Mouse (Mus musculus) gastrocnemius, adult 18-20 months (tissue): ENCODE measurements around the gene Nfat5. TPM values are rescaled to one million over a fixed set of nuclear protein-coding genes. Genes with fewer than 3 reads are reported as not detected.

Source experiments
- DNase-seq: peaks from one replicate; pipeline ENCODE4 v3.0.0; 2021; ENCODE audit warnings: low spot score
- long read RNA-seq, 2 experiments: library from polyadenylated mRNA; stranded (forward); transcript quantifications; one replicate each; pipeline ENCODE4 v2.0.0; 2021
- total RNA-seq, 2 experiments: library from RNA; stranded (reverse); gene quantifications; 2 replicates each; pipeline ENCODE4 v1.2.3; 2021

Gene Nfat5
- 10 to 100 TPM; 16.4 to 23.6 TPM for total RNA-seq
- long read RNA-seq, experiment 1, partial matches to known transcripts: 2 of 4 reads
- long read RNA-seq, experiment 1, other reads (novel, unspliced or antisense): 2 of 4 reads
- long read RNA-seq, experiment 2, full-length matches to known transcripts: 3 of 4 reads
- long read RNA-seq, experiment 2, partial matches to known transcripts: 1 of 4 reads
- long read RNA-seq, experiment 2, other reads (novel, unspliced or antisense): 0 of 4 reads

DNA sequence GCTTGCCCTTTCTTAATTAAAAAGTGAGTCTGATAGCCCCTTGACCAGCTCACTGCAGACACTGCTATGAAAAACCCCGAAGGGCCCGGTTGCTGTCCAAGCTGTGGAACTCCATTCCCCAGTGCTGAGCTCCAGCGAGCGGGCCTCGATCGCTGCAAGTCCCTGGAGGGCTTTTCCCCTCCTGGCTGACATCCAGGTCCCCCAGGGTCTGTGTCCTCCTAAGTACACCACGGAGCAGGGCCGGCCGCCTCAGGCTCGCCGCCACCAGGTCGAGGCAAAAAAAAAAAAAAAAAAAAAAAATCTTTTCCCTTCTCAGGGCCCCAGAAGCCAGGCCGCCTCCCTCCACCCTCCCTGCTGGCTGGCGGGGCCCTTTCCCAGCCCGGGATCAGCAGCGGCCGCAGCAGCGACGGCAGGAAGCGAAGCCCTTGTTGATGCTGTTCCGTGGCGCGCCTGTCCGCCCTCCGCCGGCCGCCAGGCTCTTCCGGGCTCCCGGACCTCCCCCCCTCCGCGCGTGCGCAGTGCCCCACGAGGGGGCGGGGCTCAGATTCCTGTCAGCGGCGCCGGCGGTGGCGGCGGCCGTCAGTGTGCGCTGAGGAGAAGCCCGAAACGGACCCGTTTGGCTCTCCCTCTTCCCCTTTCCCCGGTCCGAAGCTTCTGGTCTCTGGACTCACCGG lies at the start of gene Nfat5:
Nfat5 (plus strand) TSS at position 543 of the 674 bp plus-strand sequence.
- DNase-seq: peak; percentile 98

DNA sequence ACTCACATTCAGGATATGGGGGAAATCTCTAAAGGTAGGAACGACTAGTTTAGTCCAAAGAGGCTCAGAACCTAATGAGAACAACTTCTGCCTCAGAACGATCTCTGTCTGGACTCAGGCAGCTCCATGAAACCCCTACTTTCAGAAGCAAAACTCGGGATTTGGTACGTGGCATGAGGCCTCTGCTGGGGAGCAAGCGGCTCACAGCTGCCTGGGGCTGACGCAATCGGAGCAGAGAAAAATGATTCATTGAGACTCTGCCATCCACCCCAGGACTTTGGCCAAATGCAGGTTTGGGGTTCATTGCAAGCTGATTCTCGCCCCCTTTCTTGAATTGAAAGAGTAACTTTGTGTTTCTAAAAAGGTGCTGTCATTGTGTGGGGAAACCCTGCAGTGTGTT lies 49.1 kb upstream of the Nfat5 start:
- DNase-seq: peak; percentile 27

DNA sequence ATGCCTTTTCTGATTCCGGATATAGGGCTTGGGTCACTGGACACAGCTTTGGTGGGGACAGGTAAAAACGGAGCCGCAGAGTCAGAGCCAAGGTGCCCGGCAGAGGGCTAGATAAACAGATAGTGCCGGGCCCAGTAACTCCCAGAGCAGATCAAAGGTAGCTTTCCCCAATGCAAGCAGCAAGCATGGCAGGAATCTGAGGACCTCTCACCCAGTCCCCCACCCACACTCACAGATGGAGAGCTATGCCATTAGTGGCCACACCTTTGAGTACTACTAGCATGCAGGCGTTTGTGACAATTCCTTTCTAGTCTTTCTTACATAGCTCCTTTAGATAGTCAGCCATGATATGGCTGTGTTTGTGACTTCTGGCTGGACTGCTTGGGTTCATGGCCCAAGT lies 44.8 kb upstream of the Nfat5 start:
- DNase-seq: no peak

DNA sequence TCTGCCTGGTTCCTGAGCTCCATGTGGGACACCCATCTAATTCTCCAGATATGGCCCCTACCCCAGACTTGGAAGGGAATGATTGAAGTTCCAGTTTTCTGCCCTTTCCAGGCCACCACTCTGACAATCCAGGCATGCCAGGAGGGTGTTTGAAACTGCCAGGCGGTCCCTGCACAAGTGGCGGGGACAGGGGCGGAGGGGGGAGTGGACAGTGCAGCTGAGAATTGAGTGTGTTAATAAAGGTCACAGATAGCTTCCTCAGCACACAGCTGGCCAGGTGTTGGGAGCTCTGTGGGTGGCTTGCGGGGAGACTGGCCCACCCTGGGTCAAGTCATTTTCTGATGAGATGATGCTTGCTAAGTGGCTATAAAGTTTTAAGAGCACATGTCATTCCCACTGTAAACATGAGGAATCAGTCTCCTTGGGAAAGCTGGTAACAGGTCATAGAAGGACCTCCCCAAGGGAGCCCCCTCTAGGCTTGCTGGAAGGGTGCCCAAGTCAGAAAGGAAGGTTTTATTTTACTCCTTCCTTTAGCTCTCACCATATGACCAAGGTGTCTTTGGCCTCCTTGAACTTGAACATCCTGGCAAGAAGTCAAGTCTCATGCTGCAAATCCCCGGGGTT lies 41.7 kb upstream of the Nfat5 start:
- no peak for DNase-seq

DNA sequence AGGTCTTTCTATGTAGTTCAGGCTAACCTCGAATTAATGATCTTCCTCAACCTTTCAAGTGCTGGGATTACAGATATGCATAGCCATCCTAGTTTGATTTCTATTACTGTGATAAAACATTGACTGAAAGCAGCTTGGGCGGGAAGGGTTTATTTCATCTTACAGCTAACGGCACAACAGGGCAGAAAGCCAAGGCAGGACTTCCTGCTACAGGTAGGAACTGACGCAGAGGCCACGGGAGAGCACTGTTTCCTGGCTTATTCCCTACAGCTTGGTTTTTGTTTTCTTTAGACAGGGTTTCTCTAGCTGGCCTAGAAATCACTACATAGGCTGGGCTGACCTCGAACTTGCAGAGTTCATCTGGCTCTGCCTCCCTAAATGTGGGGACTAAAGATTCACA lies 40.1 kb upstream of the Nfat5 start:
- no peak for DNase-seq

DNA sequence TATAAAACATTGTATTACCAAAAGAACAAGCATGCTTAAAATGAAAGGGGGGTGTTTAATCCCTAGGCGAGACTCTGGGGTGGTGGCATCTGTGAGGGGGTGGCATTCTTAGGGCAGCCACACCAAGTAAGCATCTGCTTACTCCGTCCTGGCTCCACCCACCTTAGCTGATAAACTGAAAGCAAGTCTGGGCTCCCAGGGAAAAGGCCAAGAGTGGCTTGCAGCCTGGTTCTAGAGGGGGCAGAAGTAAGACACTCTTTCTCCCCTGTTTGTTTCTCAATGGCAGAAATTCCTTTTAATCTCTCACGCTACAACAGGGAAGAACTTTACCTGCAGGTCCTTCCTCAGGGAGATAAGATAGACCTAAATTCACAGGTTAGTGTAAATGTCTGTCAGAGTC lies 38.9 kb upstream of the Nfat5 start:
- peak; percentile 17 for DNase-seq

DNA sequence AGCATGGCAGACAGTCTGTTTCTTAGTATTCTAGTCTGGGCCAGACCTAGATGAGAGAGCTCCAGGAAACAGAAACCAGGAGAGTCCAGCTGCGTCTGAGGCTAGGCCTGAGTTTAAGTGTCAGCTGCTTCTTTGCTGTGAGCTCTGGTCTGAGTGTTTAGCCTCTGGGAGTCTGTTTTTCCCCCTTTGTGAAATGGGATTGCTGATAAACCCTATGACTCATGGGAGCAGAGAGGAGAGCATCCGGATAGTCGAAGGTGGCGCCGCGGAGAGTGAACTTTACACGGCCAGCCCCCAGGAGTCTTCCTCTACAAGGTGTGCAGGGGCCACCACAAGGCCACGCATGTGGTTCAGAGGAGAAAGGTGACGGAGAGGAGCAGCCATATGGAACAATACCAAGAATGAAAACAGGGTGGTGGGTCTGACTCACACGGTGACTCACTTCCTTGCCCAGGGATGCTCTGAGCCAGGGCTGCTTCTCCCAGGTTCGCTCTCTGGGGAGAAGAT lies 38.3 kb upstream of the Nfat5 start:
- DNase-seq: no peak

DNA sequence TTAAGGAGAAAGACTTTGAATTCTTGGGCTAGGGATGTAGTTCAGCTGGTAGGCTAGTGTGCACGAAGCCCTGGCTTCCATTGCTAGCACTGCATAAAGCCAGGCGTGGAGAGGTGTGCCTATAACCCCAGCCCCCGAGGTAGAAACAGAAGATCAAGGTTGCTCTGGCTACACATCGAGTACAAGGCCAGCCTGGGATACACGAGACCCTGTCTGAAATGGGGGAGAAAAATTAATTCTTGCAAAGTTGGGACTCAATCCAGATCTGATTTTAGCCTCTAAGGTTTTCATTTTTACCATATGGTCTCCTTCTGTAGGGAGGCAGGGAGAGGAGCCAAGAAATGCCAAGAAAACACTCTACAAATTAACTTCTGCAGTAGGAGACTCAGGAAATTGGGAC lies 36.0 kb upstream of the Nfat5 start:
- DNase-seq: no peak

DNA sequence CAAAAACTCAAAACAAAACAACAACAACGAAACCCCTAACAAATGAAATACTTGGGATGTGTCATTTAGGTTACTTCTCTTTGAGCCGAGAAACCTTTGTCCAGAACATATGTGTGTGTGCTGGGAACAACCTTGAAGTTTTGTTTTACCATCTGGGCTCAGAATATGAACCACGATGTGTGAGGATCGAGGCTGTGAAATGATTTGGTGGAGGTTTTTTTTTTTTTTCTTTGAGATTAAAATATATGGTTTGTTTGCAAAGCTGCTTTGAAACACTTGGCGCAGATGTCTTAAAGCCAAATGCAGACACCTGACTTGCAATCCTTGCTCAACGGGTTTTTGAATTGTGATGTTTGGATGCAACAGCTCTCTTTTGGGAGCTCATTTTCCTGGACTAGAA lies 33.1 kb upstream of the Nfat5 start:
- DNase-seq: no peak

DNA sequence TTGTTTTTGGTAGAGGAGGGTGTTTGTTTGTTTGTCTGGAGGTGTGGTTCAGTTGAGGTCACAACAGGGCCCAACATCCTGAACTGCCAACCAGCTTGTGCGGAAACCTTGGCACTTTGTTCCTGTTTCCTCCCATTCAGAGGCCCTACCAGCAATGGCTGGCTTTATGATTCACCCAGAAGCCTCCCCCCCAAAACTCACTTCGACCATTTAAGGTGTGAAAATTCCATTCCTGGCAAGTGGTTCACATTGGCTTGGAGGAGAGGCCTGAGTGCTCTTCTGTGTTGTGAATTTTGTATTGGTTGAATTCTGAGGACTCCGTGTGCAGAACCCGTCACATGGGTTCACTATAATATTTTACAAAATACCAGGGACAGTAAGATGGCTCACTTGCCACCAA lies 32.1 kb upstream of the Nfat5 start:
- no peak for DNase-seq

DNA sequence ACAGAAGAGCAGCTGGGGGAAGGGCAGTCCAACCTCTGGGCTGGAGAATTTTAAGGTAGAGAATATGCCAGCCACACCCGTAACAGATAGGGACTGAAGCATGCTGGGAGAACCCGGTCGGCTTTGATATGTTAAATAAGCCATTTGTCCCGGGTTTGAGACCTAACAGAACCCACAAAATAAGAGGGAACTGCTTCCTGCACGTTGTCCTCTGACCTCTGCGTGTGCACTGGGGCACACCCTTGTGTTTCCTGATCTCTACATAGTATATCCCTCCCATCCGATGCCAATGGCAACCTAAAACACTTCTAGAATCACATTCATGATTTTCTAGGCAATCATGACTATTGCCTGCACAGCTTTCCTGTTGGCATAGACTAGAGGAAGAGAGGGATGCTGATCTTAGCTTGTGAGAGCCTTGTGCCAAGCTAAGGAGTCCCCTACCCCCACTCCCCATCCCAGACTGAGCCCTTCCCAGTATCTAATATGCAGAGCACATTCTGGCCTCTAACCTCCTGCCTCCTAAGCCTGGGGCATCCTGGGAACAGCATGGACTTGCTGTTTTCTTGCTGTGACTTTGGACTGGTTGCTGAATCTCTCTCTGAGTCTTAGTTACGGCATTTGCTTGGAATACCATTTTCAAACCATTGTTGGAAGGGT lies 31.1 kb upstream of the Nfat5 start:
- no peak for DNase-seq

DNA sequence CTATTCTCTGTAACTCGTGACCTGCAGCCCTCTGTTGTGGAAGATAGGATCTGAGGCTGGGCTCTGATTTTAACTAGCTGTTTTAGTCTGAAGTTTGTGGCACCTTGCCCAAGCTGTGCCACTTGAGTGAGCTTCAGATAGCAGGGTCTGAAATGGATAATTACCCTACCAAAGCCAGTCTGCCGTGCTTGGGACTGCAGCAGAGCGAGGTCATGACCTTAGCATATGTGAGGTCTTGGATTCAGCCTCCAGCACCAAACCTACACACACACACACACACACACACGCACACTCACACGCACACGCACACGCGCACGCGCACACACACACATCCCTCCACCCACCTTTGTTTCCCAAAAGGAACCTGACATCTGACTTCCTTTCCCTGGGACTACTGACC lies 27.5 kb upstream of the Nfat5 start:
- no peak for DNase-seq

DNA sequence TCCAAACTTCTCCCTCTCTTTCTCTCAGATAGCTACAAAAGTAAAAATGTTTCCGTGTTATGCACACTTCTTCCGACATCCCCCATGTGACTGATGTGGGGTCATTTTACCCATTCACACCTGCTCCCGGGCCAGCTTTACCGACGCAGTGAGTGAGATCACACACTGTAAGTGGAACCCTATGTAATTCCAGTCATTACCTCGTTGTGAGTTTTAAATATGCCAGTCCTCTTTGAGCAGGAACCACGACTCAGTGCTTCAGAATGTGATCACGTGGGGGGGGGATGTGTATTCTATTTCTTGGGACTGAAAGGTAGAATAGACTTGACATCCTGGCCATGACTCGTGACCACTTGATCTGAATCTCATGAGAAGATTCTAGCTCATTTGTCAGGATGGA lies 24.8 kb upstream of the Nfat5 start:
- DNase-seq: peak; percentile 56

DNA sequence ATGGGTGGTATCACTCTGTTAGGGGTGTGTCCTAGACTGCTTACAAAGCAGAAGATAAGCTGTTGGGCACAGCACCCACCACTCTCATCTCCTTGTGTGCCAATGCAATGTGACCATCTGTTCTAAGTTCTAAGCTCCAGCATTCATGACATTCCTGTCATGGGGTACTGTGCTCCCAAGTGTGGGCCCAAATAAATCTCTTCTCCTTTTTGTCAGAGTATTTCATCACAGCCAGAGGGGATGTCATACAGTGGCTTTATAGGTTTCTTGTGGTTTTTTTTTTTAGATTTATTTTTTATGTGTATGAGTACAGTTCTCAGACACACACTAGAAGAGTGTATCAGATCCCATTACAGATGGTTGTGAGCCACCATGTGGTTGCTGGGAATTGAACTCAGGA lies 24.1 kb upstream of the Nfat5 start:
- no peak for DNase-seq

DNA sequence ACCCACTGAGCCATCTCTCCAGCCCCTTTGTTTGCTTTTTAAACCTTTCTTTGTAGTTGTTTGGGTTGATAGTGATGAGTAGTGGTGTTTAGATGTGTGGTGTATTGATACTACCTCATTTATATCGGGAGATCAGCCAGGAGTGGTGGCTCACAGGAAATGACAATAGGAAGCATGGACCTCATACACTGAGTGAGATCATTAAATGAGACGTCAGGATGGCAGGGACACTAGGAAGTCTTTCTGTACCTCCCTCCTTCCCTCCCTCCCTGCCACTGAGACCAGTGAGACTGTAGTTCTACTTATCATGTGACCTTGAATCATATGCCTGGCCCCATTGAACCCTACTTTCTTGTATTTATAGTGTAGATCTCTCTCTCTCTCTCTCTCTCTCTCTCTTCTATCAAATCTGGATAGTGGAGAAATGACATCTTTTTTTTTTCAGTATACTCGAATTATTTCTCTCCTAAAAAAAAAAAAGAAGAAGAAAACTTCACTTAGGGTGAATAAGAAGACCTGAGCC lies 23.6 kb upstream of the Nfat5 start:
- no peak for DNase-seq

DNA sequence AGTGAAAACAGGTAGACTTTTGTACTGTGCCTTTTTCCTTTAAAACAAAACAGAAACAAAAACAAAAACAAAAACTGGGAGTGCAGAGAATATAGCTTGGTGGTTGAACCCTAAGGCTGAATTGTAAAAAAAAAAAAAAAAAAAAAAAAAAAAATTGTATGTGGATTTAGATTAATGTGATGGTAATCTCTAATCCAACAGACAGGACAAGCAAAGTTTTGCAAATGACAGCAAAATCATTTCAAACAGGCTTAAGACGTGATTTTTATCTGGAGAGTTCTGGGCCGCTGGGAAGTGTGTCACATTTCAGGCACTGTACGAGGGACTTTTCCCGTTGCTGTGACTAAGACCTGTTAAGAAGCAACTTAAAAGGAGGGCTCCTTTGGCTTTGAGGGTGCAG lies 23.0 kb upstream of the Nfat5 start:
- DNase-seq: no peak

DNA sequence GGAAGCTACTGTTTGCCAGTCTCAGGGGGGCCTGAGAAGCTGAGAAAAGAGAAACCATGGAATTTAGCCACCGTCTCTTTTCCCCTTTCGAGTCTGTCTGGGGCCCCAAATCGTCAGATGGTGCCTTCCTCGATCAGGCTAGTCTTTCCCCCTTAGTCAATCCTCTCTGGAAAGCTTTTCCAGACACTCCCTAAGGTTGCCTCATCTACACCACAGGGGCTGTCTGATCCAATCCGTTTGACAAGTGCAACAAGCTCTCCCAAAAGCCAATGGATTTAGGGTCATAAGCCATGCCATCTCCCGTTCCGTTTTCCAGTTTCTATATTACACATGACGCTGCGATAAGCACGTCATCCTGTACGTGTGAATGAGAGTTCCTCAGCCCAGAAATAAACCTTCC lies 22.5 kb upstream of the Nfat5 start:
- DNase-seq: no peak

DNA sequence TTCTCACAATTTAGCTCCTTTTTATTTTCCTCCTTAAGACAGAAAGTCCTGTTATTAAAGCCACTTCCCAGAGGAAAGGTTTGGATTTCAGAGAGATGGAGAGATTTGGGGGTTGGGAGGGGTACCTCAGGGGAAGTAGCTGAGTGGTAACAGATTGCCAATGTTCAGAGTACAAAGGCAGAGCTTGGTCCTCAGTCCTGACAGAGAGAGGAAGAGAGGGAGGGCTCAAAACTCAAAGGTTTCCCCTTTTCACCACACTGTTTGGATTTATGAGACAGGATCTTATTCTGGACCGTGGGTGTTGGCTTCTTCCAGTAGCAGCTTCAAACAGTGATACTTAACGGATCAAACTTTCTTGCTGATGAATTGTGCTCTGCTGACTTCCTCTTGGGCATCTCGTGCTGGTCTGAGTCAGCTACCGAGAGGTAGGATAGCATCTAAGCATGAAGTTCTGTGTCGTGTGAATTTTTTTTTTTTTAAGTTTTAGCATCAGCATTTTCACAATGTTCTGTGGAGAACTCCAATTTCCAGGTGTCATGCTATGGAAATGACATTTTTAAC lies 15.9 kb upstream of the Nfat5 start:
- no peak for DNase-seq

DNA sequence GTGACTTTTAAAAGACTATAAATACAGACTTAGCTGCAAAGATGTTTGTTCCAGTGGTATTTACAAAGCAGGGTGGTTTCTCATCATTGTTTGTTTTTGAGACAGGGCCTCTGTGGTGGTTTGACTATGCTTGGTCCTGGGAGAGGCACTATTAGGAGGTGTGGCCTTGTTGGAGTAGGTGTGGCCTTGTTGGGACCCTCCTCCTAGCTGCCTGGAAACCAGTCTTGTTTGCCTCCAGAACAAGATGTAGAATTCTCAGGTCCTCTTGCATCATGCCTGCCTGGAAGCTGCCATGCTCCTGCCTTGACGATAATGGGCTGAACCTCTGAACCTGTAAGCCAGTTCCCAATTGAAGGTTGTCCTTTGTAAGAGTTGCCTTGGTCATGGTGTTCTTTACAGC lies 14.7 kb upstream of the Nfat5 start:
- no peak for DNase-seq

DNA sequence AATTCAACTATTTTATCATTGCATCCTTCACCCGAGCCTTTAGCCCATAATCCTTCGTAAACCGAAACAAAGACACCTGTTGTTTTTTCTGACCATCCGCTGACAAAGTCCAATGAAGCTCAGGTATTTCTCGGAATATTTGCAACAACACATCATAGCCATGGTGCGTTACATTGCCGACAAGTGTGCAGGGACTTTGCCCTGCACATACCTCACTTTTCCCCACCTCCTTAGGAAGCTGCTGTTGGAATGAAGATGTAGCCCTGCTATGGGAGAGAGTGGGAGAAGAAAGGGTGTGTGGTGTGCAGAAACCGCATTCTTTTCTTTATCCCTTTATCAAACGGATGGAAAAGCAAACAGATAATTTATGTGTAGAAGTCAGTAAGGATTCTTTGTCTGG lies 6.6 kb upstream of the Nfat5 start:
- DNase-seq: no peak

DNA sequence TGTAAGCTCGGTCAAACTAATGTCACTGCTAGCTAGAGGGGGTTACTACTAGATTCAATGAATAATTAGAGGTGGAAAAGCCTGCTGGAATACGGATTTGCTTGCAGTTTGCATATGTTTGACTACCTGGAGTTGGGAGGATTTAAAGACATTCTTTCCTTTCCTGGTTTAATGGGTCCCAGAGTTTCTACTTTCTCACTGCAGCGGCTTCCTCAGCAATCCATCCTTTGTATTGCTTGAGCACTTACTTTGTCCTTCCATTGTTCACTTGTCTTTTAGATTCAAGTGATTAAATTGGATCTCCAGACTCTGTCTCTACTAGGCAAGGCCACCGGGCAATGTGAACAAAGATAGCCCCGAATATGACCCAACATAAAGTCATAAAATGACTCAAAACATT lies 5.7 kb upstream of the Nfat5 start:
- DNase-seq: no peak

DNA sequence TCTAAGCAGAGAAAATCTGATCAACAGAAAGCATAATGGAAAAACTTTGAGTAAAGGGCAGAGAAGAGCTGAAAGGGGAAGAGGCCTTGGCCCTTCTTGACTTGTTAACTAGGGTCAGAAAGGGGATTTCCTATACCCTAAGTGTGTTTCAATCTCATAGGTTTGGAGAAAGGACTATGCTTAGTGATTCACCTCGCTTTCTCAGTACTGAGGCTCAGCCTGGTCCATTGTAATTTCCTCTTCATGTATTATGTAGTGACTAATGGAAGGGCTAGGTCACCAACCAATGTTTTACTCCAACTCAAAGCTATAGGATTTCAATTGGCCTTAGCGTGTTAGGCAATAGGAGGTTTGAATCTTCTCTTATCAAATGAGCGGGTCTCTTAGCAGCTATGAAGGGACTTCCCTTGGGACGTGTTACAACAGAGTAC lies 2.1 kb upstream of the Nfat5 start:
- no peak for DNase-seq
